Comparison of ENCODE assay signal across 8 mouse cellular contexts in genomic region chr7:141902269-141902729, GRCm38 (mm10). TPM values are rescaled to one million over a fixed set of nuclear protein-coding genes. Genes with fewer than 3 reads are reported as not detected.
DNase-seq lines count a peak whose midpoint lies in the region; ATAC-seq and TF ChIP-seq lines count a peak whose summit lies in the region.

No protein-coding gene starts in this region.

- H3K4me3 ChIP-seq in cortical plate, adult 2 months (ENCODE audit: insufficient read depth, low read length) = peak overlapping the region; percentile 90
- peak overlapping the region; percentile 92 for H3K4me3 ChIP-seq in megakaryocyte, embryonic 14.5 days (replicated peaks)

- peaks cover 30% of the 10 kb centered on the region for H3K36me3 ChIP-seq in megakaryocyte, embryonic 14.5 days (replicated peaks; ENCODE audit: low read length)

- peaks cover 14% of the 10 kb centered on the region for H3K4me1 ChIP-seq in cortical plate, adult 2 months (ENCODE audit: control insufficient read depth, insufficient read depth, low read length)
- peaks cover 43% of the 10 kb centered on the region for H3K4me1 ChIP-seq in megakaryocyte, embryonic 14.5 days

- peak; percentile 98 to 99 for DNase-seq in gastrocnemius, adult 8-10 months (ENCODE audit: low spot score in 2 of 2)
- peak; percentile 94 for DNase-seq in hindlimb bud, embryonic 11.5 days (ENCODE audit: extremely low spot score, low read depth, low spot score)
- peak; percentile 91 to 98 for DNase-seq in left cerebral cortex, adult 8-10 months (ENCODE audit: low spot score in 2 of 2)
- peak; percentile 99 to 100 for DNase-seq in right cerebral cortex, postnatal 10 days (ENCODE audit: low spot score in 2 of 2)
- peak; percentile 100 for DNase-seq in urinary bladder, postnatal 25 days (ENCODE audit: low spot score)

- peak; percentile 92 for ATAC-seq in activated CD4-positive, CD25-positive, alpha-beta regulatory T cell, adult 4 months

- peaks cover 12% of the 10 kb centered on the region for H3K27me3 ChIP-seq in megakaryocyte, embryonic 14.5 days (replicated peaks)

- H3K27ac ChIP-seq in cortical plate, adult 2 months (ENCODE audit: insufficient read depth, low read length) = peak overlapping the region; percentile 86

- no peak for TF ChIP-seq CTCF in cortical plate, adult 2 months (IDR thresholded peaks at IDR 0.05; ENCODE audit: extremely low read depth, insufficient read depth, low read length)

- H3K9me3 ChIP-seq in megakaryocyte, embryonic 14.5 days = peaks cover 19% of the 10 kb centered on the region

- TF ChIP-seq POLR2A in cortical plate, adult 2 months (IDR thresholded peaks at IDR 0.05; ENCODE audit: extremely low read depth, insufficient read depth, low read length) = peak; percentile 86

RNA-seq across cellular contexts. Expression of gene Tollip, which starts 16.0 kb away (rescaled TPM):
- polyA plus RNA-seq in activated CD4-positive, CD25-positive, alpha-beta regulatory T cell, adult 4 months (2017; shearing (Covaris generic)) = 10 to 100 TPM; 22.4 to 23.8 TPM
- polyA plus RNA-seq in cortical plate, adult 2 months (2012; rRNA removed) = 121 and 122 TPM in 2 replicates
- total RNA-seq in gastrocnemius, adult 8-10 months (2022) = 10 to 100 TPM; 34.6 to 38.3 (median 34.9) TPM
- 100 to 1,000 TPM; 107 to 115 (median 111) TPM for total RNA-seq in left cerebral cortex, adult 8-10 months (2022)
- 31.0 and 40.1 TPM in 2 replicates for polyA plus RNA-seq in megakaryocyte, embryonic 14.5 days (2012; ENCODE audit: insufficient read depth, low replicate concordance)

RNA-seq across cellular contexts. Expression of gene Brsk2, which starts 47.3 kb away (rescaled TPM):
- polyA plus RNA-seq in activated CD4-positive, CD25-positive, alpha-beta regulatory T cell, adult 4 months (2017; shearing (Covaris generic)) = under 1 TPM; 0.21 to 0.45 TPM
- 179 and 188 TPM in 2 replicates for polyA plus RNA-seq in cortical plate, adult 2 months (2012; rRNA removed)
- under 1 TPM in 1 of 4 experiments, not detected in 3; 0.10 TPM for total RNA-seq in gastrocnemius, adult 8-10 months (2022)
- total RNA-seq in left cerebral cortex, adult 8-10 months (2022) = 100 to 1,000 TPM; 190 to 209 (median 202) TPM
- polyA plus RNA-seq in megakaryocyte, embryonic 14.5 days (2012; ENCODE audit: insufficient read depth, low replicate concordance) = not detected in 2 replicates

Comparison
In these comparisons a context has a peak if more than half of its experiments do, and no peak if none do; other contexts are left out.
1. Peak in every context shown above with its lines: DNase-seq, ATAC-seq, H3K4me3 ChIP-seq and H3K27ac ChIP-seq.
2. RNA of gene Brsk2, which starts 47.3 kb away (polyA plus RNA-seq): 179 to 188 TPM in cortical plate, adult 2 months; 0.21 to 0.45 TPM in activated CD4-positive, CD25-positive, alpha-beta regulatory T cell, adult 4 months and not detected in megakaryocyte, embryonic 14.5 days; every median in the first group is over 100 times any median in the second.